In the genomic region with DNA sequence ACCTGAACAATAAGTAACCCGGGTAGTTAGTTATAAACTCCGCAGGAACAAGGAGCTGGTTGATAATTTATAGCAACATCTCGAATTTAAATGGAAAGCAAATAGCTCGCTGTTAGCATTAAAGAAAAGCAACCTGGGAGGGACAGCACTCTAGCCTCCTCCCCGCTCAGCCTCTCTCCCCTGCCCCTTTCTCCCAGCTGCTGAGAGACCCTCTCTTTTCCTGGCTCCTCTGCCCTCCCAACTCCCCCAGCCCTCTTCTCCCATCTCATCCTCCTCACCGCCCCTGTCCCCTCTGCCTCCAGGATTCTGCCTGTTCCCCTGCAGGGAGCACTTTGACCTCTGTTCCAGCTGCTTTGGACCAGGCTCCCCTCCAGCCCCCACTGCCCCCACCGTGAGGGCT, we compare ENCODE assay signal across 18 mouse cellular contexts. TPM values are rescaled to one million over a fixed set of nuclear protein-coding genes. Genes with fewer than 3 reads are reported as not detected.
DNase-seq lines count a peak whose midpoint lies in the region; ATAC-seq and TF ChIP-seq lines count a peak whose summit lies in the region.
"Had no signal": no experiment of that assay in that cellular context is flagged by ENCODE, and none has a peak within 500 bp of the region (broad histone marks: within the 10 kb centered on the region; RNA-seq: fewer than 3 reads in every experiment).

No protein-coding gene starts in this region.

- no peak for TF ChIP-seq CTCF in liver, postnatal 0 days (IDR thresholded peaks at IDR 0.05; ENCODE audit: low read depth)
- TF ChIP-seq CTCF in midbrain, postnatal 0 days (IDR thresholded peaks at IDR 0.05), result no peak

- H3K27ac ChIP-seq in forebrain, embryonic 10.5 days, result 0 out of 2 replicates have a peak overlapping the region, but pooled peaks have one; percentile 8
- no peak overlapping the region for H3K27ac ChIP-seq in forebrain, embryonic 13.5 days
- H3K27ac ChIP-seq in intestine, embryonic 15.5 days, result peak overlapping the region; percentile 92
- H3K27ac ChIP-seq in liver, postnatal 0 days (ENCODE audit: low read depth), result peak overlapping the region; percentile 90
- no peak overlapping the region for H3K27ac ChIP-seq in midbrain, postnatal 0 days (ENCODE audit: low read depth, low read length)
- H3K27ac ChIP-seq: limb, embryonic 10.5 days had no signal

- no peak for TF ChIP-seq EP300 in liver, postnatal 0 days (IDR thresholded peaks at IDR 0.05; ENCODE audit: low read depth)

- H3K4me1 ChIP-seq in forebrain, embryonic 10.5 days, result peaks cover 28% of the 10 kb centered on the region
- H3K4me1 ChIP-seq in forebrain, embryonic 13.5 days, result 0 out of 2 replicates have a peak, but pooled peaks cover 5% of the 10 kb centered on the region
- peaks cover 8% of the 10 kb centered on the region; the same call in 1 of the 2 replicates for H3K4me1 ChIP-seq in intestine, embryonic 15.5 days (replicated peaks)
- H3K4me1 ChIP-seq in liver, postnatal 0 days (ENCODE audit: insufficient read depth), result peaks cover 16% of the 10 kb centered on the region
- no peaks in the 10 kb centered on the region for H3K4me1 ChIP-seq in midbrain, postnatal 0 days (ENCODE audit: insufficient read depth, low read length)

- no peak overlapping the region for H3K4me3 ChIP-seq in forebrain, embryonic 10.5 days
- H3K4me3 ChIP-seq in forebrain, embryonic 13.5 days, result no peak overlapping the region
- peak overlapping the region; percentile 47 for H3K4me3 ChIP-seq in intestine, embryonic 15.5 days (replicated peaks)
- H3K4me3 ChIP-seq in liver, postnatal 0 days (ENCODE audit: low read depth, low read length), result peak overlapping the region; percentile 56
- H3K4me3 ChIP-seq in midbrain, postnatal 0 days (ENCODE audit: low read depth, low read length), result no peak overlapping the region
- H3K4me3 ChIP-seq: limb, embryonic 10.5 days had no signal

- H3K9me3 ChIP-seq in forebrain, embryonic 10.5 days, result no peaks in the 10 kb centered on the region
- H3K9me3 ChIP-seq in forebrain, embryonic 13.5 days (replicated peaks), result no peaks in the 10 kb centered on the region
- no peaks in the 10 kb centered on the region for H3K9me3 ChIP-seq in intestine, embryonic 15.5 days
- no peaks in the 10 kb centered on the region for H3K9me3 ChIP-seq in liver, postnatal 0 days (ENCODE audit: low read length)
- no peaks in the 10 kb centered on the region for H3K9me3 ChIP-seq in midbrain, postnatal 0 days (ENCODE audit: low read length)
- H3K9me3 ChIP-seq: limb, embryonic 10.5 days had no signal

- DNase-seq in forebrain, embryonic 10.5 days (ENCODE audit: extremely low spot score, low spot score), result no peak
- DNase-seq in kidney, postnatal 10 days, result peak; percentile 57
- DNase-seq in liver, postnatal 0 days, result no peak
- DNase-seq in midbrain, postnatal 0 days (ENCODE audit: low spot score), result no peak
- no peak for DNase-seq in layer of hippocampus, adult 18-20 months (ENCODE audit: low spot score in 2 of 2)
- DNase-seq: cerebellum, adult 9-10 months; heart, adult 18-20 months; heart, postnatal 14 days; right cerebral cortex, postnatal 14 days had no signal

- H3K27me3 ChIP-seq in forebrain, embryonic 10.5 days (ENCODE audit: poor library complexity, severe bottlenecking), result peaks cover 37% of the 10 kb centered on the region
- H3K27me3 ChIP-seq in forebrain, embryonic 13.5 days, result no peaks in the 10 kb centered on the region
- no peaks in the 10 kb centered on the region for H3K27me3 ChIP-seq in intestine, embryonic 15.5 days (replicated peaks)
- no peaks in the 10 kb centered on the region for H3K27me3 ChIP-seq in liver, postnatal 0 days (ENCODE audit: insufficient read depth, low read length)
- H3K27me3 ChIP-seq in midbrain, postnatal 0 days (ENCODE audit: insufficient read depth, low read length), result no peaks in the 10 kb centered on the region

- H3K9ac ChIP-seq in forebrain, embryonic 13.5 days, result no peak overlapping the region
- peak overlapping the region; percentile 68 for H3K9ac ChIP-seq in intestine, embryonic 15.5 days
- peak overlapping the region; percentile 76 for H3K9ac ChIP-seq in liver, postnatal 0 days (replicated peaks)
- H3K9ac ChIP-seq in midbrain, postnatal 0 days (replicated peaks; ENCODE audit: low read length, poor library complexity, severe bottlenecking), result no peak overlapping the region

- no peaks in the 10 kb centered on the region for H3K36me3 ChIP-seq in forebrain, embryonic 10.5 days (replicated peaks)
- no peaks in the 10 kb centered on the region for H3K36me3 ChIP-seq in forebrain, embryonic 13.5 days (ENCODE audit: poor library complexity, severe bottlenecking)
- no peaks in the 10 kb centered on the region for H3K36me3 ChIP-seq in intestine, embryonic 15.5 days
- no peaks in the 10 kb centered on the region for H3K36me3 ChIP-seq in liver, postnatal 0 days (replicated peaks; ENCODE audit: insufficient read depth, low read length)
- H3K36me3 ChIP-seq in midbrain, postnatal 0 days (ENCODE audit: insufficient read depth, low read length), result no peaks in the 10 kb centered on the region
- H3K36me3 ChIP-seq: limb, embryonic 10.5 days had no signal

- WGBS in forebrain, embryonic 10.5 days, result 25% methylated on average over 7 of the region's 7 CpGs
- WGBS in forebrain, embryonic 13.5 days, result 17% methylated on average over 7 of the region's 7 CpGs
- 21% methylated on average over 7 of the region's 7 CpGs for WGBS in intestine, embryonic 15.5 days
- 31% methylated on average over 7 of the region's 7 CpGs for WGBS in liver, postnatal 0 days (ENCODE audit: insufficient replicate concordance)
- WGBS in midbrain, postnatal 0 days, result 20% methylated on average over 7 of the region's 7 CpGs

- ATAC-seq in forebrain, embryonic 13.5 days, result no peak
- ATAC-seq in intestine, embryonic 15.5 days, result peak; percentile 4; the same call in 1 of the 2 replicates
- ATAC-seq in liver, postnatal 0 days, result no peak
- ATAC-seq in monocyte, adult 5-6 weeks (replicated peaks; ENCODE audit: insufficient number of reproducible peaks, low FRiP score, low TSS enrichment, poor library complexity, severe bottlenecking), result no peak
- no peak for ATAC-seq in midbrain, postnatal 0 days (ENCODE audit: low FRiP score)

- no peak overlapping the region for H3K4me2 ChIP-seq in forebrain, embryonic 13.5 days
- peak overlapping the region; percentile 58 for H3K4me2 ChIP-seq in intestine, embryonic 15.5 days (replicated peaks)
- H3K4me2 ChIP-seq in liver, postnatal 0 days (ENCODE audit: low read depth, low read length), result peak overlapping the region; percentile 64
- H3K4me2 ChIP-seq in midbrain, postnatal 0 days (ENCODE audit: low read depth, low read length, poor library complexity, severe bottlenecking), result no peak overlapping the region

RNA-seq across cellular contexts. Expression of gene Hnf1a, which starts 2.2 kb away (rescaled TPM):
- not detected in 2 replicates for polyA plus RNA-seq in forebrain, embryonic 10.5 days (2016; fragmentation: Nextera tagmentation; extraction: Ambion mirVana)
- polyA plus RNA-seq in forebrain, embryonic 13.5 days (2015; fragmentation: Nextera tagmentation; extraction: Ambion mirVana), result 0.05 and 0.06 TPM in 2 replicates
- 18.0 and 18.6 TPM in 2 replicates for polyA plus RNA-seq in intestine, embryonic 15.5 days (2015; fragmentation: Nextera tagmentation; extraction: Ambion mirVana)
- 5.6 and 7.0 TPM in 2 replicates for polyA plus RNA-seq in liver, postnatal 0 days (2015; fragmentation: Nextera tagmentation; extraction: Ambion mirVana)
- not detected in 3 replicates for total RNA-seq in monocyte, adult 5-6 weeks (2017)
- total RNA-seq in midbrain, postnatal 0 days (2014; rRNA removed), result not detected in 2 replicates
- polyA plus RNA-seq in midbrain, postnatal 0 days (2015; fragmentation: Nextera tagmentation; extraction: Ambion mirVana), result 0.05 and 0.06 TPM in 2 replicates
- total RNA-seq in layer of hippocampus, adult 18-20 months (2021), result not detected
- total RNA-seq: adrenal gland, adult 18-20 months; gastrocnemius, adult 18-20 months; heart, adult 18-20 months; layer of hippocampus, postnatal 14 days; megakaryocyte, adult 5-6 weeks had no signal
- polyA plus RNA-seq: brain, embryonic 14.5 days had no signal

RNA-seq across cellular contexts. Expression of gene 2210016L21Rik, which starts 26.7 kb away (rescaled TPM):
- 41.5 and 43.3 TPM in 2 replicates for polyA plus RNA-seq in forebrain, embryonic 10.5 days (2016; fragmentation: Nextera tagmentation; extraction: Ambion mirVana)
- 77.5 and 85.3 TPM in 2 replicates for polyA plus RNA-seq in forebrain, embryonic 13.5 days (2015; fragmentation: Nextera tagmentation; extraction: Ambion mirVana)
- 51.3 and 62.7 TPM in 2 replicates for polyA plus RNA-seq in intestine, embryonic 15.5 days (2015; fragmentation: Nextera tagmentation; extraction: Ambion mirVana)
- 10.4 and 15.3 TPM in 2 replicates for polyA plus RNA-seq in liver, postnatal 0 days (2015; fragmentation: Nextera tagmentation; extraction: Ambion mirVana)
- total RNA-seq in monocyte, adult 5-6 weeks (2017), result 4.2 to 13.3 TPM (median 8.5 TPM) in 3 replicates
- 62.9 and 71.3 TPM in 2 replicates for total RNA-seq in midbrain, postnatal 0 days (2014; rRNA removed)
- polyA plus RNA-seq in midbrain, postnatal 0 days (2015; fragmentation: Nextera tagmentation; extraction: Ambion mirVana), result 189 and 225 TPM in 2 replicates
- 100 to 1,000 TPM; 228 to 232 TPM for total RNA-seq in layer of hippocampus, adult 18-20 months (2021)

RNA-seq across cellular contexts. Expression of gene Sppl3, which starts 42.3 kb away (rescaled TPM):
- 11.8 and 13.3 TPM in 2 replicates for polyA plus RNA-seq in forebrain, embryonic 10.5 days (2016; fragmentation: Nextera tagmentation; extraction: Ambion mirVana)
- 16.0 and 16.4 TPM in 2 replicates for polyA plus RNA-seq in forebrain, embryonic 13.5 days (2015; fragmentation: Nextera tagmentation; extraction: Ambion mirVana)
- polyA plus RNA-seq in intestine, embryonic 15.5 days (2015; fragmentation: Nextera tagmentation; extraction: Ambion mirVana), result 16.8 and 23.6 TPM in 2 replicates
- 9.2 and 11.5 TPM in 2 replicates for polyA plus RNA-seq in liver, postnatal 0 days (2015; fragmentation: Nextera tagmentation; extraction: Ambion mirVana)
- 29.9 to 52.1 TPM (median 44.8 TPM) in 3 replicates for total RNA-seq in monocyte, adult 5-6 weeks (2017)
- 153 TPM in 2 replicates for total RNA-seq in midbrain, postnatal 0 days (2014; rRNA removed)
- 34.9 and 37.1 TPM in 2 replicates for polyA plus RNA-seq in midbrain, postnatal 0 days (2015; fragmentation: Nextera tagmentation; extraction: Ambion mirVana)
- 10 to 100 TPM; 76.9 to 77.9 TPM for total RNA-seq in layer of hippocampus, adult 18-20 months (2021)

RNA-seq across cellular contexts. Expression of gene Oasl1, which starts 45.6 kb away (rescaled TPM):
- not detected in 2 replicates for polyA plus RNA-seq in forebrain, embryonic 10.5 days (2016; fragmentation: Nextera tagmentation; extraction: Ambion mirVana)
- 0.15 and 0.28 TPM in 2 replicates for polyA plus RNA-seq in forebrain, embryonic 13.5 days (2015; fragmentation: Nextera tagmentation; extraction: Ambion mirVana)
- 1.9 and 2.3 TPM in 2 replicates for polyA plus RNA-seq in intestine, embryonic 15.5 days (2015; fragmentation: Nextera tagmentation; extraction: Ambion mirVana)
- polyA plus RNA-seq in liver, postnatal 0 days (2015; fragmentation: Nextera tagmentation; extraction: Ambion mirVana), result 2.2 TPM in 2 replicates
- 0.95 to 2.6 TPM (median 1.5 TPM) in 3 replicates for total RNA-seq in monocyte, adult 5-6 weeks (2017)
- 0.24 and 3.8 TPM in 2 replicates for total RNA-seq in midbrain, postnatal 0 days (2014; rRNA removed)
- 0.32 and 0.79 TPM in 2 replicates for polyA plus RNA-seq in midbrain, postnatal 0 days (2015; fragmentation: Nextera tagmentation; extraction: Ambion mirVana)
- total RNA-seq in layer of hippocampus, adult 18-20 months (2021), result not detected
- total RNA-seq: layer of hippocampus, postnatal 14 days had no signal

Comparison
In these comparisons a context has a peak if more than half of its experiments do, and no peak if none do; other contexts are left out.
1. H3K27ac ChIP-seq: peak in forebrain, embryonic 10.5 days (single experiment), intestine, embryonic 15.5 days (single experiment) and liver, postnatal 0 days (single experiment); none in forebrain, embryonic 13.5 days (single experiment) and midbrain, postnatal 0 days (single experiment).
2. H3K4me3 ChIP-seq: peak in intestine, embryonic 15.5 days (single experiment) and liver, postnatal 0 days (single experiment); none in forebrain, embryonic 10.5 days (single experiment), forebrain, embryonic 13.5 days (single experiment) and midbrain, postnatal 0 days (single experiment).
3. H3K4me2 ChIP-seq: peak in intestine, embryonic 15.5 days (single experiment) and liver, postnatal 0 days (single experiment); none in forebrain, embryonic 13.5 days (single experiment) and midbrain, postnatal 0 days (single experiment).
4. H3K9ac ChIP-seq: peak in intestine, embryonic 15.5 days (single experiment) and liver, postnatal 0 days (single experiment); none in forebrain, embryonic 13.5 days (single experiment) and midbrain, postnatal 0 days (single experiment).